ENCODE assay signal across 33 mouse cellular contexts in genomic region chr4:139360761-139361548, GRCm38 (mm10). TPM values are rescaled to one million over a fixed set of nuclear protein-coding genes. Genes with fewer than 3 reads are reported as not detected.
DNase-seq lines count a peak whose midpoint lies in the region; ATAC-seq and TF ChIP-seq lines count a peak whose summit lies in the region.
"Had no signal": no experiment of that assay in that cellular context is flagged by ENCODE, and none has a peak within 500 bp of the region (broad histone marks: within the 10 kb centered on the region; RNA-seq: fewer than 3 reads in every experiment).

No protein-coding gene starts in this region.

- no peak overlapping the region for H3K27ac ChIP-seq in stomach, embryonic 14.5 days (ENCODE audit: low read length)
- H3K27ac ChIP-seq in stomach, postnatal 0 days (replicated peaks), result no peak overlapping the region
- H3K27ac ChIP-seq in liver, embryonic 15.5 days (replicated peaks), result peak overlapping the region; percentile 94
- no peak overlapping the region for H3K27ac ChIP-seq in stomach, embryonic 15.5 days
- H3K27ac ChIP-seq: embryonic facial prominence, embryonic 10.5 days; embryonic facial prominence, embryonic 15.5 days; forebrain, embryonic 10.5 days; forebrain, embryonic 15.5 days; hindbrain, embryonic 10.5 days; hindbrain, embryonic 15.5 days; kidney, postnatal 0 days; limb, embryonic 13.5 days; macrophage; midbrain, embryonic 10.5 days; midbrain, embryonic 15.5 days had no signal

- no peak overlapping the region for H3K4me2 ChIP-seq in stomach, embryonic 14.5 days (replicated peaks; ENCODE audit: low read depth, low read length)
- H3K4me2 ChIP-seq in stomach, postnatal 0 days (replicated peaks; ENCODE audit: low read depth), result no peak overlapping the region
- peak overlapping the region; percentile 61 for H3K4me2 ChIP-seq in liver, embryonic 15.5 days
- H3K4me2 ChIP-seq in stomach, embryonic 15.5 days, result no peak overlapping the region
- H3K4me2 ChIP-seq: embryonic facial prominence, embryonic 15.5 days; forebrain, embryonic 15.5 days; hindbrain, embryonic 15.5 days; limb, embryonic 13.5 days; midbrain, embryonic 15.5 days had no signal

- H3K9me3 ChIP-seq in stomach, embryonic 14.5 days (ENCODE audit: control insufficient read depth, low read depth, low read length), result no peaks in the 10 kb centered on the region
- H3K9me3 ChIP-seq in stomach, postnatal 0 days (ENCODE audit: control insufficient read depth, low read length), result no peaks in the 10 kb centered on the region
- no peaks in the 10 kb centered on the region for H3K9me3 ChIP-seq in liver, embryonic 15.5 days (replicated peaks)
- no peaks in the 10 kb centered on the region for H3K9me3 ChIP-seq in stomach, embryonic 15.5 days
- H3K9me3 ChIP-seq: embryonic facial prominence, embryonic 10.5 days; embryonic facial prominence, embryonic 15.5 days; forebrain, embryonic 10.5 days; forebrain, embryonic 15.5 days; hindbrain, embryonic 10.5 days; hindbrain, embryonic 15.5 days; limb, embryonic 13.5 days; midbrain, embryonic 10.5 days; midbrain, embryonic 15.5 days had no signal

- TF ChIP-seq EP300 in stomach, postnatal 0 days (optimal IDR thresholded peaks at IDR 0.05), result no peak

- peaks cover 63% of the 10 kb centered on the region for H3K36me3 ChIP-seq in stomach, embryonic 14.5 days (ENCODE audit: control insufficient read depth, insufficient read depth, low read length)
- H3K36me3 ChIP-seq in stomach, postnatal 0 days (ENCODE audit: control insufficient read depth, insufficient read depth, low read length), result peaks cover 55% of the 10 kb centered on the region
- H3K36me3 ChIP-seq in liver, embryonic 15.5 days (replicated peaks), result peaks cover 99% of the 10 kb centered on the region
- H3K36me3 ChIP-seq in stomach, embryonic 15.5 days, result peaks cover 68% of the 10 kb centered on the region

- intact Hi-C loops in gastrocnemius, postnatal 36 days (cut with DNase I), result no loop called here

- no peak for TF ChIP-seq CTCF in stomach, postnatal 0 days (IDR thresholded peaks at IDR 0.05; ENCODE audit: low read depth)

- no peak for DNase-seq in stomach, postnatal 0 days (ENCODE audit: low spot score)
- peak; percentile 77 for DNase-seq in liver
- no peak for DNase-seq in thymus, adult 18-20 months
- no peak for DNase-seq in gastrocnemius, postnatal 36 days
- DNase-seq in urinary bladder, adult 2 months (ENCODE audit: low spot score), result no peak
- DNase-seq: adrenal gland, postnatal 25 days; cerebellum, adult 2 months; cerebellum, postnatal 25 days; gastrocnemius, postnatal 25 days; heart, postnatal 14 days; kidney, adult 8-10 months; kidney, postnatal 4 days; layer of hippocampus, adult 9-11 months; lung, adult 2 months; lung, postnatal 10 days; right cerebral cortex, postnatal 4 days; thymus, adult 2 months; thymus, postnatal 36 days had no signal

- no peaks in the 10 kb centered on the region for H3K4me1 ChIP-seq in stomach, embryonic 14.5 days (ENCODE audit: control insufficient read depth, insufficient read depth, low read length)
- H3K4me1 ChIP-seq in stomach, postnatal 0 days (replicated peaks; ENCODE audit: control insufficient read depth, insufficient read depth), result no peaks in the 10 kb centered on the region
- peaks cover 49% of the 10 kb centered on the region for H3K4me1 ChIP-seq in liver, embryonic 15.5 days (replicated peaks)
- H3K4me1 ChIP-seq in stomach, embryonic 15.5 days, result no peaks in the 10 kb centered on the region
- H3K4me1 ChIP-seq: embryonic facial prominence, embryonic 10.5 days; embryonic facial prominence, embryonic 15.5 days; forebrain, embryonic 10.5 days; forebrain, embryonic 15.5 days; hindbrain, embryonic 10.5 days; hindbrain, embryonic 15.5 days; limb, embryonic 13.5 days; midbrain, embryonic 10.5 days; midbrain, embryonic 15.5 days had no signal

- H3K4me3 ChIP-seq in stomach, embryonic 14.5 days (ENCODE audit: low read depth, low read length), result no peak overlapping the region
- H3K4me3 ChIP-seq in stomach, postnatal 0 days (ENCODE audit: low read depth, low read length), result no peak overlapping the region
- H3K4me3 ChIP-seq in liver, embryonic 15.5 days (replicated peaks), result peak overlapping the region; percentile 26
- no peak overlapping the region for H3K4me3 ChIP-seq in stomach, embryonic 15.5 days (replicated peaks)
- H3K4me3 ChIP-seq: embryonic facial prominence, embryonic 10.5 days; embryonic facial prominence, embryonic 15.5 days; forebrain, embryonic 10.5 days; forebrain, embryonic 15.5 days; hindbrain, embryonic 10.5 days; hindbrain, embryonic 15.5 days; limb, embryonic 13.5 days; midbrain, embryonic 10.5 days; midbrain, embryonic 15.5 days had no signal

- ATAC-seq in stomach, embryonic 14.5 days (ENCODE audit: insufficient number of reproducible peaks, insufficient read depth, low FRiP score, low read depth), result peak; percentile 61; the same call in 1 of the 2 replicates
- ATAC-seq in stomach, postnatal 0 days (ENCODE audit: low FRiP score, low TSS enrichment), result no peak
- peak; percentile 93 for ATAC-seq in liver, embryonic 15.5 days (ENCODE audit: insufficient read depth)
- peak; percentile 80 for ATAC-seq in stomach, embryonic 15.5 days (ENCODE audit: insufficient read depth, low FRiP score, low read depth)
- ATAC-seq: forebrain, embryonic 15.5 days; inflammation-experienced regulatory T-cells, adult 6 months; midbrain, embryonic 15.5 days had no signal

- no peak overlapping the region for H3K9ac ChIP-seq in stomach, embryonic 14.5 days (replicated peaks; ENCODE audit: low read depth, low read length)
- H3K9ac ChIP-seq in stomach, postnatal 0 days (ENCODE audit: low read length), result no peak overlapping the region
- peak overlapping the region; percentile 44 for H3K9ac ChIP-seq in liver, embryonic 15.5 days
- H3K9ac ChIP-seq in stomach, embryonic 15.5 days, result no peak overlapping the region
- H3K9ac ChIP-seq: embryonic facial prominence, embryonic 15.5 days; forebrain, embryonic 15.5 days; hindbrain, embryonic 15.5 days; limb, embryonic 13.5 days; midbrain, embryonic 15.5 days had no signal

- no peaks in the 10 kb centered on the region for H3K27me3 ChIP-seq in stomach, embryonic 14.5 days (ENCODE audit: control insufficient read depth, insufficient read depth, low read length)
- no peaks in the 10 kb centered on the region for H3K27me3 ChIP-seq in stomach, postnatal 0 days (ENCODE audit: control insufficient read depth, insufficient read depth, low read length)
- no peaks in the 10 kb centered on the region for H3K27me3 ChIP-seq in liver, embryonic 15.5 days
- H3K27me3 ChIP-seq in stomach, embryonic 15.5 days (replicated peaks), result no peaks in the 10 kb centered on the region
- H3K27me3 ChIP-seq: embryonic facial prominence, embryonic 15.5 days; forebrain, embryonic 15.5 days; hindbrain, embryonic 15.5 days; limb, embryonic 13.5 days; midbrain, embryonic 15.5 days had no signal

- WGBS in stomach, embryonic 14.5 days, result 94% methylated on average over 11 of the region's 11 CpGs
- 92% methylated on average over 11 of the region's 11 CpGs for WGBS in stomach, postnatal 0 days
- WGBS in liver, embryonic 15.5 days (ENCODE audit: insufficient replicate concordance), result 39% methylated on average over 11 of the region's 11 CpGs
- WGBS in stomach, embryonic 15.5 days, result 86% methylated on average over 11 of the region's 11 CpGs

RNA-seq across cellular contexts. Expression of gene Ubr4, which starts 8.5 kb away (rescaled TPM):
- 86.6 and 88.1 TPM in 2 replicates for polyA plus RNA-seq in stomach, embryonic 14.5 days (2014; fragmentation: Nextera tagmentation; extraction: Ambion mirVana)
- 32.8 and 33.1 TPM in 2 replicates for polyA plus RNA-seq in stomach, postnatal 0 days (2015; fragmentation: Nextera tagmentation; extraction: Ambion mirVana)
- polyA plus RNA-seq in liver, embryonic 15.5 days (2015; fragmentation: Nextera tagmentation; extraction: Ambion mirVana), result 39.5 and 49.1 TPM in 2 replicates
- 59.4 and 70.2 TPM in 2 replicates for polyA plus RNA-seq in stomach, embryonic 15.5 days (2015; fragmentation: Nextera tagmentation; extraction: Ambion mirVana)
- total RNA-seq in gastrocnemius, postnatal 36 days (2021), result 10 to 100 TPM; 91.3 to 94.0 TPM
- 169 and 190 TPM in 2 replicates for polyA plus RNA-seq in urinary bladder, adult 2 months (2012; rRNA removed)

RNA-seq across cellular contexts. Expression of gene Emc1, which starts 8.6 kb away (rescaled TPM):
- polyA plus RNA-seq in stomach, embryonic 14.5 days (2014; fragmentation: Nextera tagmentation; extraction: Ambion mirVana), result 22.4 and 24.5 TPM in 2 replicates
- polyA plus RNA-seq in stomach, postnatal 0 days (2015; fragmentation: Nextera tagmentation; extraction: Ambion mirVana), result 10.7 and 11.9 TPM in 2 replicates
- 13.5 and 13.9 TPM in 2 replicates for polyA plus RNA-seq in liver, embryonic 15.5 days (2015; fragmentation: Nextera tagmentation; extraction: Ambion mirVana)
- 22.6 and 27.8 TPM in 2 replicates for polyA plus RNA-seq in stomach, embryonic 15.5 days (2015; fragmentation: Nextera tagmentation; extraction: Ambion mirVana)
- 10 to 100 TPM; 28.2 to 29.1 TPM for total RNA-seq in gastrocnemius, postnatal 36 days (2021)
- 41.3 and 43.8 TPM in 2 replicates for polyA plus RNA-seq in urinary bladder, adult 2 months (2012; rRNA removed)

RNA-seq across cellular contexts. Expression of gene Mrto4, which starts 8.6 kb away (rescaled TPM):
- 94.0 and 96.9 TPM in 2 replicates for polyA plus RNA-seq in stomach, embryonic 14.5 days (2014; fragmentation: Nextera tagmentation; extraction: Ambion mirVana)
- polyA plus RNA-seq in stomach, postnatal 0 days (2015; fragmentation: Nextera tagmentation; extraction: Ambion mirVana), result 41.0 and 43.7 TPM in 2 replicates
- 78.7 and 83.7 TPM in 2 replicates for polyA plus RNA-seq in liver, embryonic 15.5 days (2015; fragmentation: Nextera tagmentation; extraction: Ambion mirVana)
- polyA plus RNA-seq in stomach, embryonic 15.5 days (2015; fragmentation: Nextera tagmentation; extraction: Ambion mirVana), result 99.6 and 116 TPM in 2 replicates
- total RNA-seq in gastrocnemius, postnatal 36 days (2021), result 10 to 100 TPM; 32.4 to 33.0 TPM
- 40.5 and 42.4 TPM in 2 replicates for polyA plus RNA-seq in urinary bladder, adult 2 months (2012; rRNA removed)

RNA-seq across cellular contexts. Expression of gene Akr7a5, which starts 50.4 kb away (rescaled TPM):
- polyA plus RNA-seq in stomach, embryonic 14.5 days (2014; fragmentation: Nextera tagmentation; extraction: Ambion mirVana), result 107 and 108 TPM in 2 replicates
- polyA plus RNA-seq in stomach, postnatal 0 days (2015; fragmentation: Nextera tagmentation; extraction: Ambion mirVana), result 73.2 and 73.8 TPM in 2 replicates
- polyA plus RNA-seq in liver, embryonic 15.5 days (2015; fragmentation: Nextera tagmentation; extraction: Ambion mirVana), result 48.3 and 57.1 TPM in 2 replicates
- 111 and 125 TPM in 2 replicates for polyA plus RNA-seq in stomach, embryonic 15.5 days (2015; fragmentation: Nextera tagmentation; extraction: Ambion mirVana)
- total RNA-seq in gastrocnemius, postnatal 36 days (2021), result 10 to 100 TPM; 32.8 to 33.3 TPM
- 8.7 and 15.3 TPM in 2 replicates for polyA plus RNA-seq in urinary bladder, adult 2 months (2012; rRNA removed)

RNA-seq across cellular contexts. Expression of gene Pqlc2, which starts 50.4 kb away (rescaled TPM):
- polyA plus RNA-seq in stomach, embryonic 14.5 days (2014; fragmentation: Nextera tagmentation; extraction: Ambion mirVana), result 9.5 and 13.7 TPM in 2 replicates
- polyA plus RNA-seq in stomach, postnatal 0 days (2015; fragmentation: Nextera tagmentation; extraction: Ambion mirVana), result 20.9 and 22.2 TPM in 2 replicates
- 12.7 and 15.2 TPM in 2 replicates for polyA plus RNA-seq in liver, embryonic 15.5 days (2015; fragmentation: Nextera tagmentation; extraction: Ambion mirVana)
- polyA plus RNA-seq in stomach, embryonic 15.5 days (2015; fragmentation: Nextera tagmentation; extraction: Ambion mirVana), result 14.3 and 14.9 TPM in 2 replicates
- total RNA-seq in gastrocnemius, postnatal 36 days (2021), result 1 to 10 TPM; 5.4 to 5.7 TPM
- 10.2 and 11.6 TPM in 2 replicates for polyA plus RNA-seq in urinary bladder, adult 2 months (2012; rRNA removed)
